Mouse (Mus musculus) lung, postnatal 0 days (tissue): Measurements from ENCODE around the gene Soga1. TPM values are rescaled to one million over a fixed set of nuclear protein-coding genes. Genes with fewer than 3 reads are reported as not detected.
A peak's percentile ranks its signal among the peaks of the same experiment; 100 is the strongest.

Experiments used
- ATAC-seq: fragments of 200-750 bp; cut with Nextera tagmentation; 2 replicates; pipeline ENCODE4 v1.8.0; 2017; ENCODE audit warnings: moderate library complexity
- DNase-seq: peaks from one replicate; pipeline ENCODE4 v3.0.0-alpha.2; 2016; ENCODE audit warnings: low spot score
- H3K27ac ChIP-seq: fragments of 300-500 bp; sonication (generic); 2 replicates; pipeline ENCODE4 v1.5.1; 2014; ENCODE audit warnings: antibody characterized with exemption, mild to moderate bottlenecking, low read length, mixed read lengths
- H3K27me3 ChIP-seq: fragments of 300-500 bp; sonication (generic); replicated peaks from 2 replicates; pipeline ENCODE4 v1.6.1; 2014; ENCODE audit warnings: low read length, mixed read lengths; ENCODE audit not compliant: insufficient read depth
- H3K36me3 ChIP-seq: fragments of 300-500 bp; sonication (generic); 2 replicates; pipeline ENCODE4 v1.6.1; 2014; ENCODE audit warnings: low read length, mixed read lengths; ENCODE audit not compliant: insufficient read depth
- H3K4me1 ChIP-seq: fragments of 300-500 bp; sonication (generic); 2 replicates; pipeline ENCODE4 v1.6.1; 2014; ENCODE audit warnings: antibody characterized with exemption, low read depth, low read length, mixed read lengths; ENCODE audit not compliant: insufficient read depth
- H3K4me2 ChIP-seq: fragments of 300-500 bp; sonication (generic); replicated peaks from 2 replicates; pipeline ENCODE4 v1.6.1; 2014; ENCODE audit warnings: low read depth, mild to moderate bottlenecking, low read length, moderate library complexity, mixed read lengths
- H3K4me3 ChIP-seq: fragments of 300-500 bp; sonication (generic); 2 replicates; pipeline ENCODE4 v1.5.1; 2014; ENCODE audit warnings: low read depth, low read length
- H3K9ac ChIP-seq: fragments of 300-500 bp; sonication (generic); replicated peaks from 2 replicates; pipeline ENCODE4 v1.6.1; 2014; ENCODE audit warnings: low read depth, mild to moderate bottlenecking
- H3K9me3 ChIP-seq: fragments of 300-500 bp; sonication (generic); 2 replicates; pipeline ENCODE4 v1.6.1; 2016; ENCODE audit warnings: low read length, mixed read lengths
- CTCF ChIP-seq: IDR thresholded peaks from 2 replicates; pipeline ENCODE4 v1.5.1; 2016; ENCODE audit warnings: antibody characterized with exemption, mild to moderate bottlenecking
- EP300 ChIP-seq: IDR thresholded peaks from 2 replicates; pipeline ENCODE4 v1.6.1; 2016; ENCODE audit warnings: antibody characterized with exemption, mild to moderate bottlenecking, control low read depth
- WGBS: fragments of 180-500 bp; shearing (Covaris S2); extraction: QIAGEN DNeasy Blood & Tissue Kit; methylation state at CpG from one replicate; pipeline ENCODE4 v1.1.7; 2014; 5-methylcytosine and 5-hydroxymethylcytosine counted together
- polyA plus RNA-seq: library from polyadenylated mRNA; unstranded; fragments of >200 nt; fragmentation: Nextera tagmentation; extraction: Ambion mirVana; gene quantifications from 2 replicates; pipeline ENCODE4 v1.2.1, GENCODE M21; 2015

The Soga1 gene
- polyA plus RNA-seq, 1 experiment from 2014 or later, result 2.5 TPM

DNA sequence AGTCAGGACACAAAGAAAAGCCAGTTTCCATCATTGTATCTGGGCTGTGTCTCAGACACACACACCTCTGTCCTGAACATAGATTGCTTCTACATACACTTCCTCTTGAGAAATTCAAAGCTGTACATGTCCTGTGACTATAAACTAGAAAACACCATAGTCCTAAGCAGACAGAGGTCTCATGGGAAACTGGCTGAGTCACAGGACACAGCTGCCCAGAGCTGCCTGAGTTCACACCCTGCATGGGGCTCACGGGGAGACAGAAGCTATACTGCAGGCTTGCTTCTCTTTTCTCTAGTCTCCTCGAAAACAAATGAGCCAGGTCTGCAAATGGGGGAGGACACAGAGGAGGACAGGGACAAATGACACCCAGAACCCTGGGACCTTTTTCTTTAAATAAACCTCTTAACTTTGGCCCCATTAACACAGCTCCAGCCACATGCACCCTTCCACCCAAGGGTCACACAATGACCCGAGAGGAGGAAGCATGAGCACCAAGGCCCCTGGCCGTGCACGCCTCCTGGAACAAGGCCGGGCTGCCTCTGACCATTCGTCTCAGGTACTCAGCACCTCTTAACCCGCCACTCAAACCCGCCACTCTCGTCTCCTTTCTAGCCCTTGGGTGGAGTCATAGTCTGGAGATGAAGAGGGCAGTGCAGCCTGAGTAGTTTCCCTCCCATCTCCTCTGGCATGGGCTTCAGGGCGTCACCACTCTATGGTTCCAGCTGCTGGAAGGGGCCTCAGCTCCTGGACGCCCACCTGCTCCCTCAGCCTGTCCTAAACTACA, 20.7 kb upstream of the Soga1 start:
- TF ChIP-seq CTCF (no peak), EP300 (no peak)
- H3K27ac ChIP-seq, result peak overlapping the region; percentile 27; the same call in 1 of the 2 replicates
- peaks cover 19% of the 10 kb centered on the region for H3K36me3 ChIP-seq
- no peaks in the 10 kb centered on the region for H3K9me3 ChIP-seq
- H3K27me3 ChIP-seq, result no peaks in the 10 kb centered on the region
- peak; percentile 92 for ATAC-seq
- H3K4me2 ChIP-seq, result no peak overlapping the region
- H3K9ac ChIP-seq, result no peak overlapping the region
- DNase-seq, result peak; percentile 84
- 53% methylated on average over 12 of the region's 12 CpGs for WGBS
- H3K4me1 ChIP-seq, result no peaks in the 10 kb centered on the region
- no peak overlapping the region for H3K4me3 ChIP-seq

DNA sequence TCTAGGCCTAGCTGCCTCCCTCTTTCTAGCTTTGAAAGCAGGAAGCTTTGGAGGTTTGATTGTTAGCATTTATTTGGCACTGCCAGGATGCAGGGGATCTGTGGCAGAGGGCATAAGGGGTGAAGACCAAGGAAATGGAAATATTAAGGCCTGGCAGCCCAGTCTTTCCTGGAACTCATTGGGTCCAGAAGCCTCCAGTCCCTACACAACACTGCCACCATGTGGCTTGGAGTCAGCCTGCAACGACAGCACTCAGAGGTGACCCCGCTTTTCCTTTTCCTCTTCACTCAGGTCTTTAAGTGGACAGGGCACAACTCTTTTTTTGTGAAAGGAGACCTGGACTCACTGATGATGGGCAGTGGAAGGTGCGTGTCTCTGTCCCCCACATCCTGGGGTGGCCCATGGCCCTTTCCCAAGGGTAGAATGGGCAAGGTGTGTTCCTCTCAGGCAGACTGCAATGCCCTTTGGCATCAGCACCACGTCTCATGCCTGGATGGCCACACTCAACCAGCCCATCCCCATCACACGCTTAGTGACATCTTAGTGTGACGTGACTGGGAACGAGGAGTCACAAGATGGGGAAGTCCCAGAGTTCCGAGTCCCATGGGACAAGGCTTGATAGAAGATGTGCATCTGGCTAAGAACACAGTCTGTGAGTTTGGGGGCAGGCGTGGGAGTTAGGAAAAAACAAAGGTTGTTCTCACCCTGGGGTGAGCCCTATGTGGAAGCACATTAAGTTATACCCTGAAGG, 16.1 kb upstream of the Soga1 start:
- 0 out of 2 replicates have a peak, but pooled peaks cover 4% of the 10 kb centered on the region for H3K36me3 ChIP-seq
- H3K4me3 ChIP-seq, result no peak overlapping the region
- ATAC-seq, result peak; percentile 55; the same call in 1 of the 2 replicates

DNA sequence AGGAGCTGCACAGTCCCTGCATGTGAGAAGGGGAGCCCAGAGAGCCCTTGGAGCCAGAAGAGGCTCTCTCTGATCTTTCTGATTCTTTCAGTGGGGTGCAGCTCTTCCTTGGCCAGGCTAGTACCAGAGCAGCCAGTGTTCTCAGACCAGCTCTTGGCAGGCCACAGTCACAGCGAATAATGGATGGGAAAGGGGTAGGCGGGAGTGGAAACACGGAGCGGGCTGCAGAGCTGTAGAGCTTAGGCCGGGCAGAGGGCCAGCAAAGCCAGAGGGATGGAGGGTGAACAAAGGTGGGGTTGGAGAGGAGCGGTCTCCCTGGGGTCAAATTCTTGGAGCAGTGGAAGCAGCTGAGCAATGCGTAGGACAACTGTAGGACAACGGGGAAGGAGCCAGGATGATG, 13.0 kb upstream of the Soga1 start:
- Histone ChIP-seq H3K9me3 (no peaks in the 10 kb centered on the region), H3K36me3 (no peaks in the 10 kb centered on the region), H3K27me3 (no peaks in the 10 kb centered on the region), H3K9ac (no peak overlapping the region), H3K4me3 (no peak overlapping the region), H3K4me1 (no peaks in the 10 kb centered on the region), H3K4me2 (no peak overlapping the region), H3K27ac (no peak overlapping the region)
- peak; percentile 33 for DNase-seq
- TF ChIP-seq CTCF (no peak), EP300 (no peak)
- WGBS, result 19% methylated on average over 8 of the region's 8 CpGs
- ATAC-seq, result no peak; the same call in 1 of the 2 replicates

More for the DNA sequence above, 16.1 kb upstream of the Soga1 start:
- WGBS, result 64% methylated on average over 9 of the region's 9 CpGs
- DNase-seq, result peak; percentile 78
- no peaks in the 10 kb centered on the region for H3K4me1 ChIP-seq
- no peaks in the 10 kb centered on the region for H3K9me3 ChIP-seq
- H3K4me2 ChIP-seq, result no peak overlapping the region
- no peak overlapping the region for H3K27ac ChIP-seq
- TF ChIP-seq EP300 (no peak), CTCF (peak; percentile 93)
- no peaks in the 10 kb centered on the region for H3K27me3 ChIP-seq
- no peak overlapping the region for H3K9ac ChIP-seq

DNA sequence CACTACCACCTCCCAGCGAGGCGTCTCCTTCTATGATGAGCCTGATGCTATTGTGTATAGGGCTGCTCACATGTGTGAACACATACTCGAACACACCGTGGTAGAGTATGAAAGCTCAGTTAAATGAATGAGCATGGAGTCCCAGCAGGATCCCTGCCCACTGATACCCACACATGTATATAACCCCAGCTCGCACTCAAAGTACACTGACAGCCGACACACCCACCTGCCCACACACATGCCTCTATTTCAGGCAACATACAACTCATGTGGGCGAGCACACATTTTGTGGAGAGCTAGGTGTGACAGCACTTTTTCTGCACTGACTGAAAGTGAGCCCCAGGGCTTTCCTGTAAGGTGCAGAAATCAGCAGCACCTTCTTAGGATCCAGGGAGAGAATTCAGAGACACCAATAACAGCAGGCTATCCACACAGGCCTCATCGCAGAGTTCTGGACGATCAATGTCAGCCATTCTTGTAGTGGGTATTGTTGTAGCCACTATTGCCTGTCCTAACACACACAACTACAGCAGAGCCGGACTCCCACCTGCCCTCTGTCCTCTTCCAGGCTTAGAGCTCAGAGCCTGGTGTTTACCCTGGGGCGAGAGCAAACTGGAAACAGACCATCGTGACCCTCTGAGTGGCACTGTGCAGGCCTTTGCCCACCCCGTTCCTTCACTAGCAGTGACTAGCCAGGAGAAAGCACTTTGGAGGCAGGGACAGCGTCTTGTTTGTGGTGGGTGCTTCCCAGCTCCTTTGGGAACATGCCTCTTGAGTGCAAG, 8.7 kb upstream of the Soga1 start:
- Histone ChIP-seq H3K9me3 (no peaks in the 10 kb centered on the region), H3K4me3 (no peak overlapping the region), H3K27ac (no peak overlapping the region), H3K9ac (no peak overlapping the region), H3K36me3 (no peaks in the 10 kb centered on the region), H3K27me3 (no peaks in the 10 kb centered on the region), H3K4me1 (no peaks in the 10 kb centered on the region), H3K4me2 (no peak overlapping the region)
- TF ChIP-seq CTCF (no peak), EP300 (no peak)
- 76% methylated on average over 14 of the region's 14 CpGs for WGBS
- ATAC-seq, result no peak
- no peak for DNase-seq

DNA sequence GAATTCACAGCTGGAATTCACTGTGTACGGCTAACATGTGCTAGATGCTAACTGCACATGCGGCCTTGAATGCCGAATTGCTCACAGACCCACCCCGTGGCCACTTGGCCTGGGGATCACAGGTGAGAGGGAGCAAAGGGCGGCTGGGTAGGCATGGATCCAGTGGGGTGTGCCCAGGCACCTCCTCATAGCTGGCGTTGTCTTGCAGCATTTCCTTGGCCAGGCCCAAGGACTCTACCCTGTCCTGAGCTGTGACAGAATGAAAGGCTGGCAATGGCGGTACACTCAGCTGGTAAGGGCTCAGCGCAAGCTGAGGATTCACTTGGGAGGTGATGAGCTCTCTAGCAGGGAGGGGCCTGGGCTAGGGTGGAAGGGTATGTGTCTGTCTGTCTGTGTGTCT, 7.7 kb upstream of the Soga1 start, which contains the start of gene Tldc2:
Gene Tldc2, plus strand, starts transcription at position 260 of the 400 bp plus-strand sequence.
- no peak within 1 kb of the TSS for H3K4me3 ChIP-seq
- no peaks in the 10 kb centered on the region for H3K27me3 ChIP-seq
- WGBS, result 75% methylated on average over 8 of the region's 8 CpGs
- no peaks in the 10 kb centered on the region for H3K36me3 ChIP-seq
- no peak for ATAC-seq
- no peak within 1 kb of the TSS for H3K27ac ChIP-seq
- no peaks in the 10 kb centered on the region for H3K4me1 ChIP-seq
- H3K9me3 ChIP-seq, result no peaks in the 10 kb centered on the region
- TF ChIP-seq CTCF (no peak), EP300 (no peak)
- no peak within 1 kb of the TSS for H3K9ac ChIP-seq
- DNase-seq, result no peak
- H3K4me2 ChIP-seq, result no peak within 1 kb of the TSS
